Mouse (Mus musculus): ENCODE measurements around the gene Baiap2l1. TPM values are rescaled to one million over a fixed set of nuclear protein-coding genes. Genes with fewer than 3 reads are reported as not detected.

Baiap2l1 gene
- 8.8 TPM for polyA plus RNA-seq (2015; fragmentation: Illumina TruSeq; extraction: RNeasy Lipid Tissue Mini Kit (QIAGEN cat#74804); ENCODE audit: insufficient read depth, low read depth, low replicate concordance)

DNA sequence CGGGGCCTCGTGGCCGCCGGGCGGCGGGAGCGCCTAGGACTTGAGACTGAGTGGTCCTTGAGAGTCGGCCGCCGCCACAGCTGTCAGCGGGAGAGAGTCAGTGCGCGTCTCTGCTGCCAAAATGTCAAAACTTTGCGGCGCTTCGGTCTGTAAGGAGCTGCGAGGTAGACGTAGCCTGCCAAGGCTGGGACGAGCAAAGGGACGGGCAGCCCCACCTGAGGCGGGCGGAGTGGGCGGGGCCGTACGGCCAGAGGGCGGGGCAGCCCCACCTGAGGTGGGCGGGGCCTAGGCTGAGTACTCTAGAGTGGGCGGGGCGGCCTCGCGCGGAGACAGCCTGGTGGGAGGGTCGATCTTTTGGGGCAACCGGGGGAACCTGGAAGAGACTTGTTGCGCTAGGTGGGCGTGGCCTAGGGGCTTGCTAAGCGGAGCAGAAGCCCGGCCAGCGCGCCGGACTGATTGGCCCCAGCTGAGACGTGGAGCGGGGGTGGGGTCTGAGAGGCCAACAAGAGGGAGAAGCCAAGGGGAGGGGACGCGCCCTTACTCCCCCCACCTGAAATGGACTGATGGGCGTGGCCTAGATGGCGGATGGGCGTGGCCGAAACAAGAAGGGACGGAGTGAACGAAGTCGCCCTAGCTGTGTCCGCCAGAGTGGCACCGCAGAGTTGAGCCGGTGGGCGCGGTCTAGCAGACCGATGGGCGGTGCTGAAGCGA lies at the start of gene Baiap2l1:
Gene Baiap2l1 (minus strand): TSS at position 232 of the 711 bp plus-strand sequence.

GRCm38 (mm10) chr5:144243901-144244487 lies 113.9 kb downstream of the Baiap2l1 start, which contains the start of gene Bri3:
Bri3 (plus strand) TSS chr5:144244437.

GRCm38 (mm10) chr5:144223503-144223862 lies 134.4 kb downstream of the Baiap2l1 start, which contains the start of gene Tecpr1:
Tecpr1 (minus strand) TSS chr5:144223615.

Other genes starting within 250 kb of the Baiap2l1 start
- 55.1 TPM for gene Bhlha15, start 167.8 kb downstream of the Baiap2l1 start, polyA plus RNA-seq (2015; fragmentation: Illumina TruSeq; extraction: RNeasy Lipid Tissue Mini Kit (QIAGEN cat#74804); ENCODE audit: insufficient read depth, low read depth, low replicate concordance)
- 8.5 TPM for gene Tecpr1, start 134.5 kb downstream of the Baiap2l1 start, polyA plus RNA-seq (2015; fragmentation: Illumina TruSeq; extraction: RNeasy Lipid Tissue Mini Kit (QIAGEN cat#74804); ENCODE audit: insufficient read depth, low read depth, low replicate concordance)
- 37.9 TPM for gene Bri3, start 113.7 kb downstream of the Baiap2l1 start, polyA plus RNA-seq (2015; fragmentation: Illumina TruSeq; extraction: RNeasy Lipid Tissue Mini Kit (QIAGEN cat#74804); ENCODE audit: insufficient read depth, low read depth, low replicate concordance)
- gene Nptx2, start 187.8 kb upstream of the Baiap2l1 start, polyA plus RNA-seq (2015; fragmentation: Illumina TruSeq; extraction: RNeasy Lipid Tissue Mini Kit (QIAGEN cat#74804); ENCODE audit: insufficient read depth, low read depth, low replicate concordance): not detected